Mouse (Mus musculus): ENCODE results near the gene Gm12355. TPM values are rescaled to one million over a fixed set of nuclear protein-coding genes. Genes with fewer than 3 reads are reported as not detected.

The Gm12355 gene
- polyA plus RNA-seq, 1 experiment, result 0.16 TPM

- H3K36me3 ChIP-seq (ENCODE audit: control insufficient read depth, insufficient read depth, low read length), result no peaks in the 10 kb centered on the region
- H3K4me3 ChIP-seq (ENCODE audit: control insufficient read depth, low read depth, low read length), result no peak overlapping the region
- no peaks in the 10 kb centered on the region for H3K27me3 ChIP-seq (ENCODE audit: control insufficient read depth, insufficient read depth, low read length)
- H3K27ac ChIP-seq (ENCODE audit: control insufficient read depth, insufficient read depth, low read depth, low read length), result no peak overlapping the region
- H3K4me1 ChIP-seq (ENCODE audit: control insufficient read depth, insufficient read depth, low read length), result peaks cover 7% of the 10 kb centered on the region
- TF ChIP-seq CTCF (IDR thresholded peaks at IDR 0.05; ENCODE audit: control insufficient read depth, insufficient read depth, insufficient replicate concordance, low read depth, low read length) (no peak), POLR2A (IDR thresholded peaks at IDR 0.05; ENCODE audit: control insufficient read depth, low read depth, low read length) (no peak)
Measured at GRCm38 (mm10) chr11:98603953-98604352, 21.5 kb downstream of the Gm12355 start.

GRCm38 (mm10) chr11:98602090-98602690, 23.3 kb downstream of the Gm12355 start:
- no peak for TF ChIP-seq CTCF (IDR thresholded peaks at IDR 0.05; ENCODE audit: control insufficient read depth, insufficient read depth, insufficient replicate concordance, low read depth, low read length)
- no peak for TF ChIP-seq POLR2A (IDR thresholded peaks at IDR 0.05; ENCODE audit: control insufficient read depth, low read depth, low read length)
- H3K36me3 ChIP-seq (ENCODE audit: control insufficient read depth, insufficient read depth, low read length), result no peaks in the 10 kb centered on the region
- no peak overlapping the region for H3K27ac ChIP-seq (ENCODE audit: control insufficient read depth, insufficient read depth, low read depth, low read length)
- H3K4me1 ChIP-seq (ENCODE audit: control insufficient read depth, insufficient read depth, low read length), result peaks cover 21% of the 10 kb centered on the region
- no peaks in the 10 kb centered on the region for H3K27me3 ChIP-seq (ENCODE audit: control insufficient read depth, insufficient read depth, low read length)
- peak overlapping the region; percentile 19 for H3K4me3 ChIP-seq (ENCODE audit: control insufficient read depth, low read depth, low read length)

- Histone ChIP-seq H3K4me1 (ENCODE audit: control insufficient read depth, insufficient read depth, low read length) (peaks cover 23% of the 10 kb centered on the region), H3K27me3 (ENCODE audit: control insufficient read depth, insufficient read depth, low read length) (no peaks in the 10 kb centered on the region), H3K36me3 (ENCODE audit: control insufficient read depth, insufficient read depth, low read length) (no peaks in the 10 kb centered on the region), H3K4me3 (ENCODE audit: control insufficient read depth, low read depth, low read length) (no peak overlapping the region), H3K27ac (ENCODE audit: control insufficient read depth, insufficient read depth, low read depth, low read length) (no peak overlapping the region)
- TF ChIP-seq CTCF (IDR thresholded peaks at IDR 0.05; ENCODE audit: control insufficient read depth, insufficient read depth, insufficient replicate concordance, low read depth, low read length) (no peak), POLR2A (IDR thresholded peaks at IDR 0.05; ENCODE audit: control insufficient read depth, low read depth, low read length) (no peak)
Measured at GRCm38 (mm10) chr11:98599291-98599690, 26.2 kb downstream of the Gm12355 start.

- H3K27me3 ChIP-seq (ENCODE audit: control insufficient read depth, insufficient read depth, low read length), result no peaks in the 10 kb centered on the region
- no peaks in the 10 kb centered on the region for H3K36me3 ChIP-seq (ENCODE audit: control insufficient read depth, insufficient read depth, low read length)
- H3K4me1 ChIP-seq (ENCODE audit: control insufficient read depth, insufficient read depth, low read length), result peaks cover 23% of the 10 kb centered on the region
- H3K4me3 ChIP-seq (ENCODE audit: control insufficient read depth, low read depth, low read length), result no peak overlapping the region
- H3K27ac ChIP-seq (ENCODE audit: control insufficient read depth, insufficient read depth, low read depth, low read length), result no peak overlapping the region
- TF ChIP-seq CTCF (IDR thresholded peaks at IDR 0.05; ENCODE audit: control insufficient read depth, insufficient read depth, insufficient replicate concordance, low read depth, low read length), result no peak
- TF ChIP-seq POLR2A (IDR thresholded peaks at IDR 0.05; ENCODE audit: control insufficient read depth, low read depth, low read length), result no peak
Measured at GRCm38 (mm10) chr11:98598851-98599290, 26.6 kb downstream of the Gm12355 start.

- Histone ChIP-seq H3K4me3 (ENCODE audit: control insufficient read depth, low read depth, low read length) (peak within 1 kb of the TSS; percentile 2; the same call in 1 of the 2 replicates), H3K27ac (ENCODE audit: control insufficient read depth, insufficient read depth, low read depth, low read length) (no peak within 1 kb of the TSS), H3K4me1 (ENCODE audit: control insufficient read depth, insufficient read depth, low read length) (peaks cover 23% of the 10 kb centered on the region), H3K36me3 (ENCODE audit: control insufficient read depth, insufficient read depth, low read length) (no peaks in the 10 kb centered on the region), H3K27me3 (ENCODE audit: control insufficient read depth, insufficient read depth, low read length) (no peaks in the 10 kb centered on the region)
- TF ChIP-seq POLR2A (IDR thresholded peaks at IDR 0.05; ENCODE audit: control insufficient read depth, low read depth, low read length), result no peak
- no peak for TF ChIP-seq CTCF (IDR thresholded peaks at IDR 0.05; ENCODE audit: control insufficient read depth, insufficient read depth, insufficient replicate concordance, low read depth, low read length)
Measured at GRCm38 (mm10) chr11:98597991-98598390, 27.5 kb downstream of the Gm12355 start, which contains the start of gene Lrrc3c. TSS of gene Lrrc3c (plus strand) at chr11:98598291.

GRCm38 (mm10) chr11:98597363-98597762, 28.1 kb downstream of the Gm12355 start:
- Histone ChIP-seq H3K4me3 (ENCODE audit: control insufficient read depth, low read depth, low read length) (peak overlapping the region; percentile 2; the same call in 1 of the 2 replicates), H3K27ac (ENCODE audit: control insufficient read depth, insufficient read depth, low read depth, low read length) (no peak overlapping the region), H3K4me1 (ENCODE audit: control insufficient read depth, insufficient read depth, low read length) (peaks cover 21% of the 10 kb centered on the region), H3K36me3 (ENCODE audit: control insufficient read depth, insufficient read depth, low read length) (no peaks in the 10 kb centered on the region), H3K27me3 (ENCODE audit: control insufficient read depth, insufficient read depth, low read length) (no peaks in the 10 kb centered on the region)
- TF ChIP-seq POLR2A (IDR thresholded peaks at IDR 0.05; ENCODE audit: control insufficient read depth, low read depth, low read length) (no peak), CTCF (IDR thresholded peaks at IDR 0.05; ENCODE audit: control insufficient read depth, insufficient read depth, insufficient replicate concordance, low read depth, low read length) (peak; percentile 77)

GRCm38 (mm10) chr11:98595955-98596354, 29.5 kb downstream of the Gm12355 start:
- TF ChIP-seq POLR2A (IDR thresholded peaks at IDR 0.05; ENCODE audit: control insufficient read depth, low read depth, low read length), result no peak
- TF ChIP-seq CTCF (IDR thresholded peaks at IDR 0.05; ENCODE audit: control insufficient read depth, insufficient read depth, insufficient replicate concordance, low read depth, low read length), result no peak
- no peak overlapping the region for H3K4me3 ChIP-seq (ENCODE audit: control insufficient read depth, low read depth, low read length)
- H3K27ac ChIP-seq (ENCODE audit: control insufficient read depth, insufficient read depth, low read depth, low read length), result no peak overlapping the region

More at GRCm38 (mm10) chr11:98595955-98596354, 29.5 kb downstream of the Gm12355 start:
- peaks cover 17% of the 10 kb centered on the region for H3K4me1 ChIP-seq (ENCODE audit: control insufficient read depth, insufficient read depth, low read length)
- no peaks in the 10 kb centered on the region for H3K27me3 ChIP-seq (ENCODE audit: control insufficient read depth, insufficient read depth, low read length)
- no peaks in the 10 kb centered on the region for H3K36me3 ChIP-seq (ENCODE audit: control insufficient read depth, insufficient read depth, low read length)

All from testis, adult 2 months (tissue).